Comparison of ENCODE assay signal across 23 mouse cellular contexts in the genomic region with DNA sequence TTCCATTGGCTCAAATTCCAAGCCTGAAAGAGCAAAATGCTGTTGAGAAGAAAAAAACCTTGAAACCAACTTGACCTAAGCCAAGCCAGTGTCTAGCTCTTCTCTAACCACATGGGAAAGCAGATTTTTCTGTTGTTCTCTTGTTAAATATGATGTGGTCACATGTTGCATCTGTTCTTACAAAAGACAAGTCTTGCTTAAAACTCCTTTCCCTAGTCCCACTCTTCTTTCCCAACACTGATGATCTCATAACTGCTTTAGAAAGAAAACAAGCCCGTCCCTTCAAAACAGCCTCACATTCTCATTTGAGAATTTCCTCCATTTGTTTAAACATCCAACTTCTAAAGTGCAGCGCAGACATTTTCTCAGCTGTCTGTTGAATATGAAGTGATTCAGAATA.
DNase-seq lines count a peak whose midpoint lies in the region; ATAC-seq and TF ChIP-seq lines count a peak whose summit lies in the region.
"Had no signal": no experiment of that assay in that cellular context is flagged by ENCODE, and none has a peak within 500 bp of the region (broad histone marks: within the 10 kb centered on the region; RNA-seq: fewer than 3 reads in every experiment).

No protein-coding gene starts in this region.

- H3K4me2 ChIP-seq in lung, postnatal 0 days (replicated peaks; ENCODE audit: low read depth, low read length) = no peak overlapping the region
- H3K4me2 ChIP-seq: hindbrain, embryonic 15.5 days had no signal

- H3K27me3 ChIP-seq in lung, postnatal 0 days (replicated peaks; ENCODE audit: insufficient read depth, low read length) = no peaks in the 10 kb centered on the region
- H3K27me3 ChIP-seq: hindbrain, embryonic 15.5 days; Patski had no signal

- ATAC-seq in lung, postnatal 0 days = peak; percentile 72
- peak; percentile 66 for ATAC-seq in megakaryocyte progenitor cell, adult 5-6 weeks (replicated peaks; ENCODE audit: poor library complexity)
- ATAC-seq: activated CD4-positive, CD25-positive, alpha-beta regulatory T cell, adult 4 months; forebrain, embryonic 14.5 days; Patski had no signal

- 54% methylated on average over 2 of the region's 2 CpGs for WGBS in lung, postnatal 0 days

- no peak overlapping the region for H3K9ac ChIP-seq in lung, postnatal 0 days (replicated peaks; ENCODE audit: low read depth)
- H3K9ac ChIP-seq: hindbrain, embryonic 15.5 days had no signal

- peak; percentile 89 for DNase-seq in lung, postnatal 0 days (ENCODE audit: low spot score)
- DNase-seq in lung, postnatal 14 days = no peak
- DNase-seq in NIH3T3 (ENCODE audit: low read depth) = peak; percentile 72
- DNase-seq in layer of hippocampus, adult 2 months (ENCODE audit: low spot score in 2 of 2) = no peak
- no peak for DNase-seq in spleen, postnatal 10 days (ENCODE audit: low spot score in 2 of 2)
- DNase-seq: adrenal gland, adult 2 months; adrenal gland, postnatal 25 days; cerebellum, adult 18-20 months; cerebellum, adult 9-11 months; cerebellum, postnatal 36 days; gastrocnemius, adult 2 months; gastrocnemius, postnatal 25 days; heart, adult 18-20 months; heart, postnatal 10 days had no signal

- no peak for TF ChIP-seq CTCF in lung, postnatal 0 days (IDR thresholded peaks at IDR 0.05)
- no peak for TF ChIP-seq CTCF in layer of hippocampus, adult 2 months (conservative IDR thresholded peaks at IDR 0.05)

- H3K9me3 ChIP-seq in lung, postnatal 0 days (ENCODE audit: low read length) = no peaks in the 10 kb centered on the region
- H3K9me3 ChIP-seq: heart, embryonic 10.5 days; hindbrain, embryonic 15.5 days had no signal

- H3K36me3 ChIP-seq in lung, postnatal 0 days (ENCODE audit: insufficient read depth, low read length) = no peaks in the 10 kb centered on the region
- H3K36me3 ChIP-seq: embryonic facial prominence, embryonic 10.5 days; forebrain, embryonic 10.5 days; heart, embryonic 10.5 days; hindbrain, embryonic 15.5 days had no signal

- 0 out of 2 replicates have a peak, but pooled peaks have one; percentile 48 for TF ChIP-seq EP300 in lung, postnatal 0 days (IDR thresholded peaks at IDR 0.05)

- H3K4me1 ChIP-seq in lung, postnatal 0 days (ENCODE audit: insufficient read depth, low read depth, low read length) = no peaks in the 10 kb centered on the region
- H3K4me1 ChIP-seq: forebrain, embryonic 10.5 days; heart, embryonic 10.5 days; hindbrain, embryonic 15.5 days had no signal

- no peak overlapping the region for H3K27ac ChIP-seq in lung, postnatal 0 days (ENCODE audit: low read length)
- H3K27ac ChIP-seq in layer of hippocampus, adult 2 months = no peak overlapping the region
- H3K27ac ChIP-seq: embryonic facial prominence, embryonic 10.5 days; forebrain, embryonic 10.5 days; gastrocnemius, adult 2 months; heart, embryonic 10.5 days; hindbrain, embryonic 15.5 days had no signal

- no peak overlapping the region for H3K4me3 ChIP-seq in lung, postnatal 0 days (ENCODE audit: low read depth, low read length)
- H3K4me3 ChIP-seq in layer of hippocampus, adult 2 months = no peak overlapping the region
- H3K4me3 ChIP-seq: embryonic facial prominence, embryonic 10.5 days; erythroblast, embryonic 14.5 days; forebrain, embryonic 10.5 days; gastrocnemius, adult 2 months; heart, embryonic 10.5 days; hindbrain, embryonic 15.5 days had no signal

Comparison
In these comparisons a context has a peak if more than half of its experiments do, and no peak if none do; other contexts are left out.
1. DNase-seq: peak in lung, postnatal 0 days (single experiment) and NIH3T3 (single experiment); none in lung, postnatal 14 days (single experiment), layer of hippocampus, adult 2 months (0 of 2) and spleen, postnatal 10 days (0 of 2).